Mouse (Mus musculus) 3134 (cell line): ENCODE results near the gene Prkag2.

ENCODE experiments used
- DNase-seq: peaks from one replicate; pipeline ENCODE4 v3.0.0-alpha.2; 2011; ENCODE audit warnings: low spot score; ENCODE audit not compliant: insufficient read length; ENCODE audit errors: extremely low read depth

Prkag2 gene

DNA sequence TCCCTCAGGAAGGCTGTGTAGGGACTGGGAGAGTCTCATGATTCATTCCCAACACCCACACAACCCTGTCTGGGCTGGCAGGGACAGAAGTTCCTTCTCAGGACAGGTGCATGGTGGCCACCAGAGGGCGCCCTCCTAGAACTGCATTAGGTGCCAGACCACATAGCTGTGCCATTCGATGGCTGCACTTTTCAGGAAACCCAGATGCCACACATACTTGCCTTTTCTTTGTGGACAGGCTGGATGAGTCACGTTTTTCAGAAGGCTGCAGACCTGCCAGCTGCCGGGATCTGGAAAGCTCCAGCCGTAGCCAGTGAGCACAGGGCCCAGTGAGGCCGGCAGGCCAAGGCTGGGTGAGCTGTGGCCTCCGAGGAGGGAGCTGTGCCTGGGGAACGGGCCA is 93.6 kb downstream of the Prkag2 start:
- DNase-seq, result peak; percentile 83

DNA sequence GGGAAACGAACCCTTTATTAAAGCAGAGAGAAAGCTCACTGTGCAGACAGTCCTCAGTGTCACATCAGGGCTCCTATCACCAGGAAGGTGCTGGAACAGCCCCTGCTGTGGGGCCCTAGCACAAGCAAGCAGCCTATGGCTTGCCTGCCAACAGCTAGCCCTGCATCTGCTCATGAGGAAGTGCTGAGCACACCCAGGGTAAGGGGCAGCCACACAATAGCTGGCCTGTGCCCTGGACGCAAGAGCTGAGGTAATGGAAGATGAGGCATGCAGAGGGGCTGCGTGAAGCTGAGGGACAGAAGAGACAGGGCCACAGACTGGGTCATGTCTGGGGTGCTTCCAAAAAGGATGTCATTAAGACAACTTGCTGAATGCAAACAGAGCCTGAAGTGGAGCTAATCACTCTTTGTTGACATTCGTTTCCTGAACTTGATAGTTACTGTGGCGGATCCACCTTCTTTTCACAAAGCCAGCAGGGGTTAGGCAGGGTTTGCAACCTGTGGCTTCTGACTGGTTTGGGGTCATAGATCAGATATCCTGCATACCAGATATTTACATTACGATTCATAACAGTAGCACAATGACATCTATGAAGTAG is 94.8 kb downstream of the Prkag2 start:
- DNase-seq, result no peak

DNA sequence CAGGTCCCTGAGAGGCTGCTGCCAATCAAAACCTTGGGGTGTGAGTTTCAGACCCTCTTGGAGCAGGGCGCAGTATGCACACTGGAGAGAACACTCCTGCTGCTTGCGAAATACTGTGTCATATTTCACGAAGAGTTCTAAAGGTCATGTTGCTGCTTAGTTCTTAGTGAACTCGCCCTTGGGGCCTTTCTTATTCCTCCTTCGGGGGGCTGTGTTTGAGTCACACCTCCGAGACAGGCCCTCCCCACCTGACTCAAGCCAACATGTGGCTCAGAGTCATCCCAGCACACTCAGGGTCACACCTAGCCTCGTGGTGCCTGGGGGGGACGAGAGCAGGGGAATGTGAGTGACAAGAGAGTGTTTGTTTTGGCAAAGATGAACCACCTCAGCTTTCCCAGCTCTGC is 99.0 kb downstream of the Prkag2 start:
- peak; percentile 54 for DNase-seq

DNA sequence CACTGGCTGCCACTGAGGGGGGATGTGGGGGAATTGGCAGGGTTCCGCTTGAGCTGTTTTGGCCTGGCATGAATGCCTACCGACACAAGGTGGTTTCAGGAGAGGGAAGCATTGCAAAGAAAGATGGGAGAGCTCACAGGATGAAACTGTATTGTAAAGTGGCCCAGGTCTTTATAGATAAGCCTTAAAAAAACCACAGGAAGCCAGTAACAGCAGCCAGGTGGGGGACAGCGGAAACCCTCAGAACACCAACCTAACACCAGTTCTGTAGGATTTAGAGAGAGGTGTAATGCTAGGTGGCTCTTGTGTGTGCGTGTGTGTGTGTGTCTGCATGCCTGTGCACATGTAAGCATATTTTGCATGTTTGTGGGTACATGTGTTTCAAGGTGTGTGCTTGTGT is 101.1 kb downstream of the Prkag2 start:
- DNase-seq, result no peak

DNA sequence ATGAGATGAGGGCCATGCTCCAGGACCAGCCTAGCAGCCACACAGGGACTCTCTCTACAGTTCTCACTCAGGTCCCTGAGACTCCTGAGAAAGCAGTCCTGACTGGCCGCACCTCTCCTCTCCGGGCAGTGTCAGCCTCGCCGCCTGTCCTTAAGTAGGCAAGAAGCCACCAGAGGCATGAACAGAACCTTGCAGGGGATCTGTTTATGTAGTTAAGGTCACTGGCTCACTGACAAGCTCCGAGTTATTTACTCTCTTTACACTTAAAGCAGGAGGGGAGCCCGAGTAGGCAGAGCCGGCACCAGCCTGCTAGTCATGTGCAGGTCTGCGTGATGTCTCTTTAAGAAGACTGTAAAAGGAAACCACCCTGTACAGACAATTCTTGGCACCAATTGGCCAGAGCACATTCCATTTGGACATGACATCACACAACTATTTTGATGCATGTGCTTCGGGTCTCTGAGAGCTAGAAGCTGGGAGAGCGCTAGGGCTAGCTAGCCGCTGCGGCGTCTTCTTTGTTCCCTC is 104.8 kb downstream of the Prkag2 start:
- peak; percentile 42 for DNase-seq

DNA sequence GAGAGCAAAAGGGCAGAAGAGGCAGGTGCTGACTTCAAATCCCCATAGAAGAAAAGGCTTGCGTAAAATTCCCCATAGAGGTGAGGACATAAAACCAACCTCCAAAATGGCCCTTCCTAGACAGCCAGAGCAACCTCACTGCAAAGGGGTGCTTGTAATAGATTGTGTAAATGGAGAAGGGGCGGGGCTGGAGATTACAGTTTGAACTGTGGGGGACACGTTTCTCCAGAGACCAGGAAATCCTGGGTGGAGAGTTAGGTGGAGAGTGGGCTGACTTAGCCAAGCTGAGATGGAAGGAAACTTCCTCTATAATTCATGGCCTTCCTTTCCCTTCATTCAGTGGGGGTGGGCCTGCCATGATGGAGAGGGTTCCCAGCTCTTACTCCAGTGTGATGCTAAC is 107.3 kb downstream of the Prkag2 start:
- DNase-seq, result no peak

DNA sequence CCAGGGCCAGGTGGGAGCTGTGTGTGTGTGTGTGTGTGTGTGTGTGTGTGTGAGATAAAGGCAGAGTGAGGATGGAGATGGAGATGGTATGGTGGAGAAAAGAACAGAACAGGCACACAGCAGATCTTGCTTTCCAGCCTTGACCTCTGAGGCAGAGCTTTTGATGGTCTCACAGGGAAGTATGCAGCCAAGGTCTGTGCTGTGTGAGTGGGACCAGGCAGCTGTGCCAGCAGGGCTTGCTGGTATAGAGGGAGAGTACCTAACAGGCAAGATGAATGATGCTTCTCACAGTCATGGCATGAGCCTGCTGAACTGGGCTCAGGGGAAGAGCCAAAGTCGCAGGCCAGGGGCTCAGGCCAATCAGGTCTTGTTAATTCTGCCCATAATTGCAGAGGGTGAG is 108.9 kb downstream of the Prkag2 start:
- no peak for DNase-seq

DNA sequence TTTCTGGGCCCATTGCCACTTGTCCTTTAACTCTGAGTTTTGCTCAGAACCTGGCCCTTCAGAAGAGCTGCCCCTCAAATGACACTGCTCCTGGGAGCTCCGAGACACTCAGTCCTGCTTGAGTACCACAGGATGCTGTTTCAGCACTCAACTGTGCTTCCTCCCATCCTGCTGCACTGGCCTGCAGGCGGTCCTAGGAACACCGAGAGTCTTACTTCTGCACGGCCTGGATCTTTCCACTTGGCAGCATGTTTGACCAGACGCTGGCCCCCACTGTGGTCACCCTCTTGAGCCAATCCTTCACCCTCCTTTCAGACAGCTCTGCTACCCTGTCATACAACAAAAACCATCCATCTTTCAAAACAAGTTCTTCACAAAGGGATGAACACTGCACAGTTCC is 110.0 kb downstream of the Prkag2 start:
- no peak for DNase-seq

DNA sequence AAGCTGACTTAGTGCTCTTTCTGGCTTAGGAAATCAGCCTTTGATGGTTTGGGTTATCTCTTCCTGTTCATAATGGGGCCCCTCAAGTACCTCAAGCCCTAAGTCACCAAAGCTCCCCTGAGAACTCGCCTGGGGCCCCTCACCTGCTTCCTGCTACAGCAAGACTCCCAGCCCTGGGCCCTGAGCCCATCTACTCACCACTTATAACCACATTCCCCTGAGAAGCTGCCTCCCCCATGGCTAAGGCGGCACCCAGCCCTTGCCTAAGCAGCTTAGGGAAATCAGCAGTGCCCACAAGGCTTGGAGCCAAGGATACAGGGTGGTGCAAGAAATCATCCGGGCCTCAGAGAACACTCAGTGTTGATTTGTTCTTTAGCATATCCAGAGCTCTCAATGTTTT is 110.8 kb downstream of the Prkag2 start:
- peak; percentile 31 for DNase-seq

DNA sequence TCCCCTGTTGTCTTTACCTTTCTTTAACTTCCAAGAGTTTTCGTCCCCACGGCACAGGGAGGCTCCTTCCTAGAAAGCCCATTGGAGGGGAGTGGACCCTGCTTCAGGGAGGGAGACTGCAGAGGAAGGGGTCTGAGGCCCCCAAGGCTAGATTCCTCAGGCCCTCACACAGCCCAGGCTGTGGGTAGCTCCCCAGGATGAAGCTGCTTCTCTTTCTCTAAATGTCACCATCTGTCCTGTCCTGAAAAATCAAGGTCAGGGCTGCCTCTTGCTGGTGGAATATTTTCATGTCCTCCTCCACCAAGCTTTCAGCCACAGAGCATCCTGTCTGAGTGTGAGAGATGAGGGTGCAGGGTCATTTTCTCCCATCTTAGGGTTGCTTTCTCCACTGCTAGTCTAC is 113.5 kb downstream of the Prkag2 start:
- no peak for DNase-seq

DNA sequence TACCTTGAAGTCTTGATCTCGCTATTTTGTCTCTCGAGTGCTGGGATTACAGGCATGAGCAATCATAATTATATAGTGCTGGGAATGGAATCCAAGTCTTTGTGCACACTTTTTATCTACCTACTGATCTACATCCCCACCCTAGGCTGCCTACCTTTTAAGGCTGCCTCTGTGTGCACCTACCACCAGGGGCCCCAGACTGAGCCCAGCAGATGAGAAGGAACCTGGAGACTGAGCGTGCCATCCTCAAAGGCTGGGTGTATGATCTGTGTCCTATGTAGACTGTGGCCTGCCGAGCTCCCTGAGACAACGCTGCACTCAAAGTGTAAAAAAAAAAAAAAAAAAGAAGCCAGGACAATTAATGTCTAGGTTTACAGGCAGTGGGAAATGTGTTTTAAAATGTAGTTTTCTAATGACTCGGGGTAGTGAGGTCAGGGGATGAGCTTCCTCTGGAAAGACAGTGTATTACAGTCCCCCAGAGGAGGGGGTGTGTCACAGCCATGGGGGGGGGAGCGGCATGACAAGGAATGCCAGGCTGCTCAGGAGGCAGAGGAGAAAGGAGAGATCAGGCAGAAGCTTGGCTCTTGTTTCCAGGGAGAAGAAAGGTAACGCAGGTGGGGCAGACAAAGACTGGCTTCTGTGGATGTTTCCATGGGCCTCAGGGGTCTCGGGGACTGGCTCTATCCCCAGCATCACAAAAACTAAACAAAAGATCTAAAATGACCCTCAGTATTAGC is 114.1 kb downstream of the Prkag2 start:
- no peak for DNase-seq

DNA sequence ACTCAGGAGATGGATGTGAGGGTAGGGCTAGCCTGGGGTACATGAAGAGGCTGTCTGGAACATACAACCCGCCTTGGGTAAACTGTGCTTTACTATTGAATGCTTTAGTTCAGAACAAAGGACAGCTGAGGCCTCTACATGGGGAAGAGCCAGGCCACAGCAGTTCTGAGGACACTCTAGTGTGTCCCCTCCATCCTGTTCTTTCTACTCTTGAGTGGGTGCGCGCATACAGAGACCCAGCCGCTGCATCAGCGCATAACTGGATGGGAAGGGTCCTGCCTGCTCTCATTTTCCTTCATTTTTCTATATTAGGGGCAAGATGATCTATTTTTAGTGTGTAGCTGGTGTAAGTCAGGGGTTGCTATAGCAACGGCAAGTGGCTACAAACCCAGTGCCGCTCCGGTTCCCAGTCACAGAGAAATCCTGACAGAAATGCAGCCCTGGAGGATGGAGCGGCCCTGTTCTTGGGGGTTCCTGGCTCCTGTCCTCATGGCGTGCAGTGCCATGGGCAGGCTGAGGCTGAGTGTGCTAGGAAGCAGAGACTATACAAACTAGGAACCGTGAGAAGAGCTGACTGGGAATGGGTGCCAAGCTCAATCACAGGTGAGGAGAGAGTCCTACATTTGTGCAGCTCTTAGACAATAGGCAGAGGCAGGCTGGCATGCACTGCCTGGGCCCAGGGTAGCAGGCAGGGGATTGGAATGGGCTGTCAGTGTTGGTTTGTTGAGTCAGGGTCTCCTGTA is 114.8 kb downstream of the Prkag2 start:
- no peak for DNase-seq

DNA sequence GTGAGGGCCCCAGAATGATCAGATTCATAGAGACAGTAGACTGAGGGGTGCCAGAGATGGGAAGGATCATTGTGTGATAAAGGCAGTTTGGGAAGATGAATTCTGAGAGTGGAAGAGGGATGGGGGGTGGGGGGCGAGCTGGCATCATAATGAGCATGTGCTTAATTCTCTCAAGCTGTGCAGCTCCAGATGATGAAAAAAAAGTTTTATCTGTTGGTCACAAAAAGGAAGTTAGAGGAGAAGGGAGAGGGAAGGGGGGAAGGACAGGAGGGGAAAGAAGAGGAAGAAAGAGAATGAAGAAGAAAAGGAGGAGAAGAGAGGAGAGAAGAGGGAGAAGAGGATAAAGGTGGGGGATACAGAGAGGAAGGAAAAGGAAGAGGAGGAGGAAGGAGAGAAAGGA is 116.3 kb downstream of the Prkag2 start:
- no peak for DNase-seq

DNA sequence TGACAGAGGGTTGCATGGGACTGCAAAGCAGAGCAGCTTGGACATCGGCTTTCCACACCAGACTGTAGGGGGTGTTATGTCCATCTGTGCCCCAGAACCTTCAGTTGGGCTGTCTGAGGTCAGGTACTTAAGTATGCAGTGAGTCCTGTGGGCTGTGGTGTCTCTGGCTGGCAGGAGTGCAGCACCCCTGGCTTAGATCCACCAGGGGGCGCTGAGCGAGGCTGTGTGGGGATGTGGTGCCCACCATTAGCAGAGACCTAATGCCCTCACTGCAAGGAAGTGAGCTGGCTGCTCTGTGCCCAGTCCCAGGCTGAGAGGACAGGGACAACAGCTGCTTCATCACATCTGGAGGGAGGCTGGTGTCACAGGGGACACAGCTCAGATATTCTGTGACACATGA is 116.9 kb downstream of the Prkag2 start:
- DNase-seq, result peak; percentile 47

DNA sequence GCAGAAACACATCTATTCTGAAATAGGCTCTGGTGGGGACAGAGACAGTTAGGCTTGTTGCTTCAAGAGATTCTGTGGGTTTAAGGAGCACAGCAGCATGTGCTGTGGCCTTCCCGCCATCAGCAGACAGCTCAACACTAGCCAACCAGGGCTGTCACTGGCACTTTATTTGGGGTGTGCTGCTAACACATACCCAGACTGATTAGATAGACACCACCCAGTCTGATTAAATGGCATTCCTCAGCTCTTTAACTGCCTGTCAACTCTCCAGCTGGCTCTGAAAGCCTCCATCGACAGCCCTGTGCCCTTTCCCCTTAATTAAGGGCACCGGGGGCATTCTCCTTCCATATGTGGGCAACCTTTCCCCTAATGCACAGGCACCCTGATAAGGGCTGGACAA is 118.2 kb downstream of the Prkag2 start:
- DNase-seq, result no peak

DNA sequence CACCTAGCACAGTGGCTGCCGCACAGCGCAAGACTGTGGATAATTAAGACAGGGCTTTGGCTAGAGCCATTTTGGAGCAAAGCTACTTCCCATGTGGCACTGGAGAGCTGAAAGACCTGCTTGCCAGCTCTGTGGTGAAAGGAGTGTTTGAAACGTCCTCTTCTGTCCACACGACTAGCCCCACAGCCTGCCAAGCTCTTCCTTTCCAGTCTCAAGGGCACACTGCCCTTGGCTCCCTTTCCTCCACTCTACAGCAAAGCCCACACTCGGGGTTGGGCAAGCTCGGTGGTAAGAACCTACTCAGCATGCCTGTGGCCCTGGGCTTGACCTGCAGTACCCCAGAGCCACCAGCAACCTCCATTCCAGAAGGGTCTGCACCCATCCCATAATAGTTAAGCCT is 118.7 kb downstream of the Prkag2 start:
- DNase-seq, result no peak

DNA sequence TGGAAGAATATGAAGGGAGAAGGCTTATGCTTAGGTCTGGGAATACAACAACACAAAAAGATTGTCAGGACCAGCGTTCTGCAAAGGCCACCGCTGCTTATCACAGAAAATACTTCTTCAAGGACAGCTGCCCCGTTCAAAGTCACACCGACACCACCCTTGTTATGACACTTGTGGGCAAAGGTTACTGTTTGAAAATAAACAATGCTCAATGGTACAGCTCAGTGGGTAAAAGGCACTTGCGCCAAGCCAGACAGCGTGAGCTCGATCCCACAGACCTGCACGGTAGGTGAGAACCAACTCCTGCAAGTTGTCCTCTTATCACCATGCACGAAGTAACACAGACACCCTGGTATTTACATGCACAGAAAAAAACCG is 120.5 kb downstream of the Prkag2 start:
- no peak for DNase-seq

DNA sequence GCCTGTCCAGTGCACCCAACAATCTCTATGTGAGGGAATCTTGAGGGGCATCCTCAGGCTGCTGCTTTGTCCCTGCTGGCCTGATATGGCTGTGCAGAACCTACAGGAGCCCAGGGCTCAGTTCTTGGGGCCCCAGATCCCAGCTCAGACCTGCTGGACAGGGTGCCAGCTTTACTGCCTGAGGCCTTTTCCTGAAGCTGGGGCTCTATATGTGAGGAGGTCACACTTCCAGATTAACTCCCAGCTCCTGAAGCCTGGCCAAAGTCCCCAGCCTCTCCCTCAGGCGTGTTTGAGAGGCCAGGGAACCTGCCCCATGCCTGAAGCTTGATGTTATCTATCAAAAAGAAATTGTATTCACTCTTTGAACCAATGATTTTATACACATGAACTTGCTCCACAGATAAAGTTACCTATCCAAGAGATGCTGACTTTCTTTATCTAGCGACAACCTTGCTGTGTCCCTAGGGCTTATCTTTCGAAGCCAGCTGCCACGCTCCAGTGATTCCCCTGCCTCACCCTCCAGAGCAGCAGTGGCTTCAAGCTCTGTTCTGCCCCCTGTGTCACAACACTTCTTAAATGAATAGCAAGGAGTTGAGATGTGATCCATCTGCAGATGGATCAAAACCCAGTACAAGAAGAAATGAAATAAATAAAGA is 121.0 kb downstream of the Prkag2 start:
- DNase-seq, result no peak

DNA sequence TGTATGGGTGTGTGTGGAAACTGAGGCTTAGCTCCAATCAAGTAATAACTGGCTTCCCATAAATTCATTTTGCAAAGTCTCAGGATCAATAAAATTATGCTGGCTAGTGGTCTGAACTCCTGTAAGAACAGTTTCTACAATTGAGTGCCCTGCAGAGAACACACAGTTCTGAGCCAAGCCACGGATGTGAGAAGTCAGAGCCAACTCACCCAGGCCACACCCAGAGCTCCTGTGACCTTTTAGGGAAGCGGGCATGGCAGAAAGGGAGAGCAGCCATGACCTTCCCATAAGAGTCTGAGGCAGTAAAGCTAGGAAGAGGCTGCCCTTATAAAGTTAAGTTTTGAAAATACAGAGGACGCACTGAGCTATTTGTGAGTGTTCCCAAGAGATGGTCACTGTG is 123.5 kb downstream of the Prkag2 start:
- no peak for DNase-seq

DNA sequence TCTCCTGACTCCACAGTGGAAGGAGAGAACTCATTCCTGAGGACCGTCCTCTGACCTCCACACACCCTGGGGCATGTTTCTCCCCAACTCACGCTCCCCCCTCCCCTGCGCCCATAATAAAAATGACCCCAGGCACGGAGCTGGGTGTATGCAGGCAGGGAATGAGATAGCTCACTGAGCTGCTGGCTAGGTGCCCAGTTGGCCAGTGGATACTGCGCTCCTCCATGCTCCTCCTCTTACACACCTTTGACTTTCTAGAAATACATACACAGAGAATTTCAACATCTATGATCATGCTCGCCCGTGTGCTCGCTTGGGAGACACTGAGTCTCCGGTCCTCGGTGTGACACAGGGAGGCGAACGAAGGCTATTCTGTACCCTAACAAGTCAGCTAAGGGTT is 124.2 kb downstream of the Prkag2 start:
- DNase-seq, result no peak

DNA sequence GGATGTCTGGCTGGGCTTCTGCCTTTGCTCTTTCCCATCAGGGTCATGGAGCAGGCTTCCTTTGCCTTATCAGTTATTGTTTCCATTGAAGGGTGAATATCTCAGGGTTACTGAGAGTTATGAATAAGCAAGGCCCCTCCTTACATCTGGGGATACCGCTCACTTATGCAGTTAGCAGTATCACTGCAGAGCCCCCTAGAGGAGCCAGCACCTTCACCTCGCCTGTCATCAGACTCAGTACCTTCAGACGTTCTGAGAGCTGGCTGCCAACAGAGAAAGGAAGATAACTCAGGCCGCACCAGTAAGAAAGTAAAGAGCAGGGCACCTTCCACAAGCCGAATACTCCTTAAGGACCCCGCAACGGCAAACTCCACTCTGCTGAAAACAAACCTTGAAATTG is 125.3 kb downstream of the Prkag2 start:
- DNase-seq, result no peak
